Mouse (Mus musculus) fat pad, adult 2 months (tissue): ENCODE measurements around the gene Mbnl2.

ENCODE experiments used
- DNase-seq: peaks from one replicate; pipeline ENCODE4 v3.0.0-alpha.2; 2011; ENCODE audit warnings: low read depth, low spot score; ENCODE audit errors: extremely low read depth

Gene Mbnl2

DNA sequence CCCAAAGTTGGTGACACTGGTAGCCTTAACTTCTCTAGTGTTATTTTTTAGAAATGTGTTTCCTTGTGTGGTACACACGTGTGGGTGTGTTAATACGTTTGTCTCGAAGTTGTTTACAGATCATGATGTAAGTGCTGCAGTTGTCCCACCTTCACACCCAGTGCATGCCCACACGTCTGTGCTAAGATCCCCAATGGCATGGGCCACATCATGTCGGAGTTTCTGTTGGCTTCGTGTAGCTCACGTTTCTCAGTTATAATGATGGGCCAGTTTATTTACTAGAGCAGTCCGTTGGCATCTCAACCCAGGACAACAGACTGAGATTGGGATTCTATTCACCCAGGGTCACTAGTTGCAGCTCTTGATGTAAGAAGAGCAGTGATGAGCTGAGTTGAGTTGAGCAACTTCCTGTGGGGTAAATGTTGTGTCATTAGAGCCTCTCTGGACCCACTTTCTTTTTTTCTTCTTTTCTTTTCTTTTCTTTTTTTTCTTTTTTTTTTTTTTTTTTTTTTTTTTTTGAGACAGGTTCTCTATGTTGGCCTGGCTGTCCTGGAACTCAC lies 205.0 kb downstream of the Mbnl2 start:
- no peak for DNase-seq

DNA sequence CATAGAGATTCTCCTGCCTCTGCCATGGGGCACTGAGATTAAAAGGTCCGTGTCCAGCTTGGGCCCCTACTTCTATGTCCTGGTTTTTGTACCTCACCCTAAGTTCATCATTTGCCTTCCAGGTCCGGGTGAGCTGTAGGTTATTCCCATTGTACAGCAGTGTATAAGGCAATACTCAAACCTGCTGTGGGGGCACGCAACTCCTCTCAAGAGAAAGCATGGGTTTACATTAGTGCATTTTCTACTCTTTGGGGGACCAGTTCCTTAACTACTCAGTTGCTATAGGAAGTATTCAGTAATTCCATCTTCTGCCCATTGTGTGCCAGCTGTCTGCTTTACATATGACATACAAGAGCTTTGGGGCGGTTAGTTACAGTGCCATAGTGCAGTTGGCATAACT lies 205.5 kb downstream of the Mbnl2 start:
- no peak for DNase-seq
